Mouse (Mus musculus) limb, embryonic 14.5 days (tissue): ENCODE data around the gene Tns1. TPM values are rescaled to one million over a fixed set of nuclear protein-coding genes. Genes with fewer than 3 reads are reported as not detected.

ENCODE experiments used
- ATAC-seq: fragments of 200-750 bp; cut with Nextera tagmentation; 2 replicates; pipeline ENCODE4 v1.8.0; 2017; ENCODE audit warnings: low read depth, moderate number of reproducible peaks, moderate TSS enrichment; ENCODE audit not compliant: low FRiP score
- DNase-seq: peaks from one replicate; pipeline ENCODE4 v3.0.0-alpha.2; 2015; ENCODE audit warnings: low spot score
- H3K27ac ChIP-seq: fragments of 300-500 bp; sonication (generic); replicated peaks from 2 replicates; pipeline ENCODE4 v1.5.1; 2014; ENCODE audit warnings: low read depth, mild to moderate bottlenecking, low read length, moderate library complexity, mixed read lengths
- H3K27me3 ChIP-seq: fragments of 300-500 bp; sonication (generic); 2 replicates; pipeline ENCODE4 v1.6.1; 2014; ENCODE audit warnings: low read length, mixed read lengths; ENCODE audit not compliant: control insufficient read depth, insufficient read depth
- H3K36me3 ChIP-seq: fragments of 300-500 bp; sonication (generic); 2 replicates; pipeline ENCODE4 v1.6.1; 2014; ENCODE audit warnings: mild to moderate bottlenecking, low read length, moderate library complexity, mixed read lengths; ENCODE audit not compliant: control insufficient read depth, insufficient read depth
- H3K4me1 ChIP-seq: fragments of 300-500 bp; sonication (generic); 2 replicates; pipeline ENCODE4 v1.6.1; 2014; ENCODE audit warnings: antibody characterized with exemption, low read length, mixed read lengths; ENCODE audit not compliant: control insufficient read depth, insufficient read depth
- H3K4me2 ChIP-seq: fragments of 300-500 bp; sonication (generic); replicated peaks from 2 replicates; pipeline ENCODE4 v1.6.1; 2014; ENCODE audit warnings: low read depth, mild to moderate bottlenecking, low read length, moderate library complexity; ENCODE audit not compliant: severe bottlenecking
- H3K4me3 ChIP-seq: fragments of 300-500 bp; sonication (generic); replicated peaks from 2 replicates; pipeline ENCODE4 v1.5.1; 2014; ENCODE audit warnings: low read length
- H3K9ac ChIP-seq: fragments of 300-500 bp; sonication (generic); 2 replicates; pipeline ENCODE4 v1.6.1; 2014; ENCODE audit warnings: mild to moderate bottlenecking, low read depth, low read length, moderate library complexity; ENCODE audit not compliant: severe bottlenecking
- H3K9me3 ChIP-seq: fragments of 300-500 bp; sonication (generic); 2 replicates; pipeline ENCODE4 v1.6.1; 2016; ENCODE audit warnings: low read length; ENCODE audit not compliant: control insufficient read depth
- POLR2A ChIP-seq: fragments of 200-500 bp; IDR thresholded peaks from 2 replicates; pipeline ENCODE4 v1.8.0; 2012; ENCODE audit warnings: inconsistent platforms, mild to moderate bottlenecking, moderate library complexity, borderline replicate concordance; ENCODE audit not compliant: insufficient read depth, insufficient read length; ENCODE audit errors: extremely low read depth
- whole genome bisulfite sequencing: fragments of 180-500 bp; shearing (Covaris S2); extraction: QIAGEN DNeasy Blood & Tissue Kit; methylation state at CpG from one replicate; pipeline ENCODE4 v1.1.7; 2014; 5-methylcytosine and 5-hydroxymethylcytosine counted together
- polyA plus RNA-seq, 2 experiments: library from polyadenylated mRNA; depleted of rRNA in 1 of 2; stranded (reverse) in 1 of 2; unstranded in 1 of 2; fragments of >200 nt; fragmentation: Nextera tagmentation in 1 of 2; extraction: Ambion mirVana in 1 of 2; gene quantifications; 2 replicates each; pipeline versions ENCODE4 v1.2.1 to v1.2.3; 2012 to 2014

Gene Tns1
- polyA plus RNA-seq, 2 experiments, result 38.0 to 51.3 TPM

GRCm38 (mm10) chr1:73929211-73929951, 194.9 kb downstream of the Tns1 start:
- ATAC-seq, result no peak
- TF ChIP-seq POLR2A, result no peak
- Histone ChIP-seq H3K9me3 (no peaks in the 10 kb centered on the region), H3K27me3 (no peaks in the 10 kb centered on the region), H3K4me1 (no peaks in the 10 kb centered on the region), H3K4me2 (no peak overlapping the region), H3K4me3 (no peak overlapping the region), H3K9ac (no peak overlapping the region), H3K36me3 (peaks cover 53% of the 10 kb centered on the region), H3K27ac (no peak overlapping the region)
- 65% methylated on average over 15 of the region's 15 CpGs for WGBS
- DNase-seq, result no peak

DNA sequence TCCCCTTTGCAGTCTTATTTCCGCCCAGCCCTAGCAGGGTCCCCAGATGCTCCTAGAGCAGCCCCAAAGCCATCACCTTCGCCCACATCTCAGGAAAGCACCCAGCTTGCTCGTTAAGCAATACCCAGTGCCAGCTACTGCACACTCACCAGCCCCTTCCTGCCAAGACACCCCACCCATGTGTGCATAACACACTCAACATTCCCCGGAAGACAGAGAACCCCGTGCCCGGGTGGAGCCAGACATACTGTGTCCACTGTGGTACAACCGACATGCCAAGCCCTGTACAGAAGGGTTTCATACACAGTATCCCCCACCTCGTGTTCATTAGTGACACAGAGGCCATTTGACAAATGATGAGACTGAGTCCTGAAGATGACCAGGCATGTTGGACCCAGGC, 195.9 kb downstream of the Tns1 start:
- WGBS, result 81% methylated on average over 8 of the region's 8 CpGs
- no peak for TF ChIP-seq POLR2A
- Histone ChIP-seq H3K4me2 (no peak overlapping the region), H3K4me3 (no peak overlapping the region), H3K27me3 (no peaks in the 10 kb centered on the region), H3K9me3 (no peaks in the 10 kb centered on the region), H3K4me1 (no peaks in the 10 kb centered on the region), H3K36me3 (peaks cover 63% of the 10 kb centered on the region), H3K27ac (no peak overlapping the region), H3K9ac (no peak overlapping the region)
- DNase-seq (no peak), ATAC-seq (no peak)

DNA sequence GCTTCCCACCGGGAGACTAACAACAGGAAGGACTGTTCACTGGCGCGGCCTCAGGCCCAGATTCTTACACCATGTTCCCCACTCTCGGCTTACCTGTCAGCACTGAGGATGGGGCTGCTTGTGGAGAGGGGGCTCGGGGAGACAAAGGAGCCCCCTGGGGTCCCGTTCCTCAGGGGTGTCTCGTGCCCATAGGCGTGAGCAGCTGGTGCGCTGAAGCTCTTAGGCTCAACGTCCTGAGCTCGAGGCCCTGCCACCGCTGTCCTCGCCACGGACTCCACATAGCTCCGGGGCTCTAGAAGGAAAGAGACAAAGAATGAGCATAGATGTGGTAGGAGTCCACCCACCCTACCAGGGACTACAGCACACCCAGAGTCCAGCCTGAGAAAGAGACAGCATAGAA, 196.4 kb downstream of the Tns1 start:
- H3K27ac ChIP-seq, result no peak overlapping the region
- H3K4me3 ChIP-seq, result no peak overlapping the region
- no peak overlapping the region for H3K4me2 ChIP-seq
- H3K4me1 ChIP-seq, result no peaks in the 10 kb centered on the region
- peaks cover 67% of the 10 kb centered on the region for H3K36me3 ChIP-seq
- H3K27me3 ChIP-seq, result no peaks in the 10 kb centered on the region
- H3K9ac ChIP-seq, result no peak overlapping the region
- H3K9me3 ChIP-seq, result no peaks in the 10 kb centered on the region
- no peak for ATAC-seq
- WGBS, result 84% methylated on average over 15 of the region's 15 CpGs
- DNase-seq, result no peak
- TF ChIP-seq POLR2A, result no peak

- Histone ChIP-seq H3K4me1 (no peaks in the 10 kb centered on the region), H3K36me3 (peaks cover 75% of the 10 kb centered on the region), H3K4me2 (no peak overlapping the region), H3K9me3 (no peaks in the 10 kb centered on the region), H3K4me3 (no peak overlapping the region), H3K27ac (no peak overlapping the region), H3K27me3 (no peaks in the 10 kb centered on the region), H3K9ac (no peak overlapping the region)
- no peak for TF ChIP-seq POLR2A
- 58% methylated on average over 7 of the region's 7 CpGs for WGBS
- ATAC-seq, result no peak
- DNase-seq, result no peak
Observed at GRCm38 (mm10) chr1:73926279-73926678, 198.0 kb downstream of the Tns1 start.

- DNase-seq (no peak), ATAC-seq (no peak)
- H3K36me3 ChIP-seq, result peaks cover 84% of the 10 kb centered on the region
- H3K4me2 ChIP-seq, result no peak overlapping the region
- H3K4me3 ChIP-seq, result no peak overlapping the region
- TF ChIP-seq POLR2A, result no peak
- H3K9me3 ChIP-seq, result no peaks in the 10 kb centered on the region
- no peak overlapping the region for H3K9ac ChIP-seq
- H3K27me3 ChIP-seq, result no peaks in the 10 kb centered on the region
- no peaks in the 10 kb centered on the region for H3K4me1 ChIP-seq
- WGBS, result 91% methylated on average over 17 of the region's 18 CpGs
- H3K27ac ChIP-seq, result no peak overlapping the region
Observed at GRCm38 (mm10) chr1:73924871-73925610, 199.2 kb downstream of the Tns1 start.
